Mouse (Mus musculus): ENCODE measurements around the gene Ppp1r1c.

Gene Ppp1r1c

GRCm38 (mm10) chr2:79707575-79707974, at the start of gene Ppp1r1c:
TSS of gene Ppp1r1c (plus strand) at chr2:79707780.
- no peak for DNase-seq (ENCODE audit: extremely low read depth, low read depth, low spot score)

DNA sequence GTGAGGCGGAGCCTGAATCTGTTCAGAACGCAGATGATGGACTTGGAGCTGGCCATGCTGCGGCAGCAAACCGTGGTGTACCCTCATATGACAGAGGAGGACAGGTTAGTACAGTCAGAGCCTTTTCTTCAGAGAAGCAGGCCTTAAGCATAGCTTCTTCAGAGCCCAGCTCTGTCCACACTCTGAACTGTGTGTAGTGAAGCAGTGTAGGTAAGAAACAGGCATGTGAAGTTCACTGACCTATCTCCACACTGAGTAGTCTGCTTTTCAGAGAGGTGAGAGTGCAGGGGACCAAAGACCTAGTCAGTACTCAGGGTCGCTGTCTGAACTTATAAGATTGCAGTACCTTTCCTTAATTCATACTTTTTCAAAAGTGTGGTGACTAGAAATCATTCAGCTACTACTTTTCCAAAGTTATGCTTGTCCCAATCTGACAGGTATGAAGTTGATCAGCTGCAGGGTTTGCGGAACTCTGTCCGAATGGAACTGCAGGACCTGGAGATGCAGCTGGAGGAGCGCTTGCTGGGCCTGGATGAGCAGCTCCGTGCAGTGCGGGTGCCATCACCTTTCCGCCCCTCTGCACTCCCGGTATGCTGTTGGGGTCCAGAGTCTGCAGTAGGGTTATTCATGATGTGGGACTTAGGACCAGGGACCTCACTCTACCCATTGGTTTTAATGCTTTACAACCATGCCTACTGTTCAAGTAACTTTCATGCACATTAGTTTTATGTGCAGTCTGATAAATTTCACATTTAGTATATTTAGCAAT, 47.0 kb upstream of the Ppp1r1c start:
- DNase-seq (ENCODE audit: extremely low read depth, low read depth, low spot score), result no peak

DNA sequence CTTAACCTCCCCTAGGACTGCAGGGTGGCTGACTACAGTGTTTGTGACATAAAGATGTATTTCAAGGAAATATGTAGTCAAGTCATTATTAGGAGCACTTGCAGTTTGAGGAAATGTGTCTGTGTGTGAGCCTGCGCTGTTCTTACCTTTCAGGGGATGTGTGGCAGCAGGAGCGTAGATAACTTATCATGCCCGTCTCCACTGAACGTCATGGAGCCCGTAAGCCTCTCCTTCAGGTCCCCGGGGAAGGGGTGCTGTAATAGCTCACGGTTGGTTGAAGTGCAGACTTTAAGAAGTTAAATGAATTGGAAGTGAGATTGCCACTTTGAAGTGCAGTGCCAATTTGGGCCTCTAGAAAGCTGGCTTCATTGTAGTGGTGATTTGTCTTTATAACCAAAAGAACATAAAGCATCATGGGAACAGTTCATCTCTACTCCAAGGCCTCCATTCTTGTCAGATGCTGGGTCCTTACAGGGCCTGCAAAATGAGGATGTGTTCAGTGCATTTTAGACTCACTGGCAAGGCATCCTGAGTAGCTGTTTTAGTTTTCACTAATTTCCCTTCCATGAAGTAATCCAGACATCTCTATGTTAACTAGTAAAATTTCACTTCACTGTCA, 46.0 kb upstream of the Ppp1r1c start:
- no peak for DNase-seq (ENCODE audit: extremely low read depth, low read depth, low spot score)

DNA sequence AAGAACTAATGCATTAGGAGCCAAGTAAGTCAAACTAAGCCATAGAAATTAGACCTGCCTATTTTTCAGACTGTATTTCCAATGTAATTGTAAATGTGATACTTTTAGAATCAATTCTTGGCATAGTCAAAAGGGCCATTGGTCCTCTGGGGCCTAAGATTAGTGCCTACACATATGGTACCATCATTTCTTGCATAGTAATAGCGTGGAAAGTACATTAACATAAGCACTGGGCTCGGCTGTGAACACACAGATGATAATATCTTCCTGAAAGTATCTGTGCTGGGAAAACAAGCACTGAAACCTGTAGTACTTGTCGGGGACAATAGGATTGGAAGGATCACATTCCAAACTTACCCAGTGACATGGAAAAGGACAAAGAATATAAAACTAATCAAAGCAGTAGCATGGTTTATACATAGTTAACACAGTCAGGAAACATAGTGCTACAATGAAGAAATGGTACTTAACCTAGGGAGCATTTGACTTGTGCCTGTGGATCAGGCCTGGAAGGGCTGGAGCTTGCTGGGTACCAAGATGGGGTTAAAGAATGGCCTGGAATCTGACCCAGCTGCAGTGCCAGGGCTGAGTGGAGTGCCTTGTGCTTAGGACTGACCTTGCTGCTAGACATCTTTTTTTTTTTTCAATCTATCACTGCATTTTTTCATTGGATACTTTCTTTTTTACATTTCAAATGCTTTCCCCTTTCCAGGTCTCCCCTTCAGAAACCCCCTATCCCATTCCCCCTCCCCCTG, 42.9 kb upstream of the Ppp1r1c start:
- no peak for DNase-seq (ENCODE audit: extremely low read depth, low read depth, low spot score)

DNA sequence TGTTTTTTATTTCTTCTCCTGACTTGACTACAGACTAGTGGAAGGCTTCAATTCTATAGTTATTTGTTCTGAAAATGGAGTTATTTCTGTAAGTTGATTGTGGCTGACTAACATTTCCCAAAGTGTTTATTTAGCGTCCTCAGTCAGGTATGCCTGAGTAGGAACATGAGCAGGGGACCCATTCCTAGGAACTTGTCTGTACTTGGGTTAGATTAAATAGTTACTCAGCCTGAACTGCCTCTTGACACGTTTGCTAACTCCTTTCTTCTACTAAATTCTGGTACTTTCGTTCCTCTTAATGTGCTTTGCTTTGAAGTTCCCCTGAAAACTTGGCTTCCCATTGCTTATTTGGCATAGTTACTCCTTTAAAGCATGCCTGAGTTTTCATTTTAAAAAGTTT, 42.1 kb upstream of the Ppp1r1c start:
- no peak for DNase-seq (ENCODE audit: extremely low read depth, low read depth, low spot score)

DNA sequence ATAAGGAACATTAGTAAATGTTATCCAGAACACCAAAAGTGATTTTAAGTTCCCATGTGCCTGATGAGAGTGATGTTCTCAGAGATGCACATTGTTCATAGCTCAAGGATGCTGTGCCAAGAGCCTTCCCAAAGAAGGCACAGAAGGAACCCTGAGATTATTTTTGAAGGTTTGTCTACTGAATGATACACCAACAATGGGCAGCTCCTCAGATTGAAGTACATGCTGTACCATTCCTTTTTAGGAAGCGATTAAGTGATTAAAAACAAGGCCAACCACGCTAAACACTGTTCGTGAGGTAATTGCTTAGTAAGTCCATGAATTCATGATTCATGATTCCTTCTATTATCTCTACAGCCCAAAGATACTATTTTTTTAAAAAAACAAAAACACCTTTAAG, 32.3 kb upstream of the Ppp1r1c start:
- no peak for DNase-seq (ENCODE audit: extremely low read depth, low read depth, low spot score)

DNA sequence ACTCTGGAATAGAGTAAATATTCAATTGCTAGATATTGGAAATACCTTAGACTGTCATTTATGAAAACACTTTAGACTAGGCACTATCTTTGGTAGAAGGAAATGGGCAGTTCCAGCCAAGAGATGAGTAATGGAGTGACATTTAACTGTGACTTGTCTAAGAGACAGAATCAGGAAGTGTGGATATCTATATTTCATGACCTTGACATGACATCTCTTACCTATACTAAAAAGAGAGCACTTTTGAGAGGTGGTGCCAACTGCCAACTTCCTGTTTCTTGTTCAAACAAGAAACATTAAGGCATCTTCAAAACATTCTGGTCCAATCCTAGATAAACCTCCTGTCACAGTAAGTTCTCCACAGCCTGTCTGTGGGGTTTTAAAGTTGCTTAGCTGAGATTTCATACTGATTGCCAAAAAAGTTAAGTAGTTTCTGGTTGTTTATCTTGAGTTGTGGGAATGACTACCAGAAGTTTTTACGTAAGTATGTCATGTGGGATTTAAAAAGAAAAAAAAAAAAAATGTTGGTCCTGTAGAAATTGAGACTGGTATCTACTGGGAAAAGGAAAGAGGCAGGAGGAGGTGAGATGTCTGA, 29.8 kb upstream of the Ppp1r1c start:
- DNase-seq (ENCODE audit: extremely low read depth, low read depth, low spot score), result no peak

GRCm38 (mm10) chr2:79681672-79682071, 25.9 kb upstream of the Ppp1r1c start:
- no peak for DNase-seq (ENCODE audit: extremely low read depth, low read depth, low spot score)

DNA sequence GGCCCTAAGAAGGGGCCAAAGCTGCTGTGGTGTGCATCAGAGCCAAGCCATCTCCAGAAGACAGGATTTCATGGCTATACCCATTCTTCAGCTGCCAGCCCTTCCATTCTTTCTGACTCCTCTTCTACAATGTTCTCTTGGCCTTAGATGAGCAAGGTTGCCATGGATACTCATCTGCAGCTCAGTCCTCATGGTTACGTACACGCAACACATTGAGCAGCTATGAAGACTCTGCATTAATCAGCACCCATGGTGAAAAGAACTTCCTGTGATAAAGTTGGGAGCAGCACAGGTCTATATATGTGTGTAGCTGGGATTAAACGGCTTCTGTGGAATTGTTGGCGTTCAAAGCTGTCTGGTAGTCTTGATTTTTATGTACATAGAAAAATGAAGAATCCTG, 24.3 kb upstream of the Ppp1r1c start:
- no peak for DNase-seq (ENCODE audit: extremely low read depth, low read depth, low spot score)

DNA sequence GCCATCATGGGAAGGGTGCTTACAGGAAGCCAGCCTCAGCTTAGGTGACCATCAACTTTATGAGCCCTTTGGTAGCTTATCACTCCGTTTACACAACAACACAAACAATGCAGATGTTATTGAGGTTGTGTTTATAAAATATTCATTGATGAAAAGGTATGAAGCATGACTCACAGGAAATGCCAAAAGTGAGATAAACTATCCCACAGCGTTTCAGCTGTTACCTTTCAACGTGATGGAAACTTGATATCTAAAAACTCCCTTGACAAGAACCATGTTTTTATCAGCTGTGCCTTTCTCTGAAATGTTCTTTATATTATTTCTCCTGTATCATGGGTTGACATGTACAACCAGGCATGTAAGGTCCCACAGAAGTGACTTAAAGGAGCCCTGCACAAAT, 16.7 kb upstream of the Ppp1r1c start:
- no peak for DNase-seq (ENCODE audit: extremely low read depth, low read depth, low spot score)

GRCm38 (mm10) chr2:79695190-79695589, 12.4 kb upstream of the Ppp1r1c start:
- no peak for DNase-seq (ENCODE audit: extremely low read depth, low read depth, low spot score)

- no peak for DNase-seq (ENCODE audit: extremely low read depth, low read depth, low spot score)
These were observed 11.6 kb upstream of the Ppp1r1c start for GRCm38 (mm10) chr2:79695939-79696338.

DNA sequence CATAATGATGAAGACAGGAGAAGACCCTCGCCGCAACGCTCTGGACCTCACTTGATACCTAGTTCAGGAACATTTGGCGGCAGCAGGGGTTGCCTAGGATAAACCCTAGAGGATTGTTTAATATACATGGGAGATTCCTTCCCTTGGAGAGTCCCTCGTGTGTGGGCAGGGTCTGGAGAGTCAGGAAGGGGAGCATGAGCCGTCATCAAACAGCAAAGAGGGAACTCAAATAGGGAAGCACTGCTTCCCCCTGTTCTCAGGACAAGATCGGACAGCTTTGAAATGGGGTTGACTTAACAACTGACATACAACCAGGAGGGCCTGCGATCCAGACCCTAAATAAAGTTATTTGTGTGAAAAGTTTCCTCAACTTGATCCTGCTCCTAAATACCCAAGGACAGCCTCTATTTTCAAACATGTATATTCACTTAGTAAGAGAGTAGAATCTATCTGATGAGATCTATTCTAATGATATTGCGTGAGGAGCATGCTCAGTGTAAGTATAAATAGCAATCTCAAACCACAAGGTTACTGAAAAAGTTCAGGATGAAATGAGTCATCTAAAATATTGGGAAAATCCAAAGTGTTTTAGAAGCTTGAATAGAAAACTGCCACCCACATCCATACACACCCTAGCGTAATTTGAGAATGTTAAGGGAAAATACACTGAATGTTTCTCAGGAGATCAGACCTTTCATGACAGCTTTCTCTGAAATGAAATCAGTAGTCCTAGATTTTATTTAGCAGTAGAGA, 10.9 kb upstream of the Ppp1r1c start:
- no peak for DNase-seq (ENCODE audit: extremely low read depth, low read depth, low spot score)

- DNase-seq (ENCODE audit: extremely low read depth, low read depth, low spot score), result no peak
These were observed 9.4 kb upstream of the Ppp1r1c start for GRCm38 (mm10) chr2:79698166-79698565.

DNA sequence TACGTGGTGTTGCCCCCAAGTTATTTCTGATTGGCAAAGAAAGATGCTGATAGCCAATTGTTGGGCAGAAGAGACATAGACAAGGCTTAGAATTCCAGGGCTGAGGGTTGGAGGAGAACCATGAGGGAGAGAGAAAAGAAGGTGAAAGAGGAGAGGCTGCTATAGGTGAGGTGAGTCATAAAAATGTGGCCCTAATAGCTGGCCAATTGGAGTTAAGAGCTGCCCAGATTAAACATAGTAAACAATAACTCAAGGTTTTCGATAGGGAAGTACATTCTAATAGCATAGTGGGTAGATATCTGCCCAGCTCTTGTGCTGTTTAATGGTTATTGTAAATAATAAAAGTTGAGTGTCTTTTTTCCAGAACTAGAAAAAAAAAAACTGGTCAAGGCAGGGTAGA, 2.8 kb upstream of the Ppp1r1c start:
- DNase-seq (ENCODE audit: extremely low read depth, low read depth, low spot score), result no peak

DNA sequence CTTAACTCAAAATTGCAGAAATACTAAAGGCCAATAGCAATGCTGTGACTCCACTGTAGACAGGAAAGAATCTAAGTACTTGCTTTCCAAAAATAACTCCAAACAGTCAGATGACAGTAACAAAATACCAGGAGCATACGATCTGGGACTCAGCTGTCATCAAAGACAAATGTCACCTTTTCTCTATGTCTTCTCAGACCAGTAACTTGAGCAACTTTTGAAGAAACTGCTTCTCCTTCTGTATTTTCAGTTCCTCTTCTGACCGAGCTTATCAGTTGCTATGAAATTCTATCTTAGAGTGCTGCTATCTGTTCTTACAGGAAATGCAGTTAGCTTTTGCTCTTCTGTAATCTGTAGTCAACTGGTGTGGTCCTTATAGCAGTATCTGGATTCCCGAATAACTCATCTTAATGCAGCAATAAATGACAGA, 6.1 kb downstream of the Ppp1r1c start:
- no peak for DNase-seq (ENCODE audit: extremely low read depth, low read depth, low spot score)

- no peak for DNase-seq (ENCODE audit: extremely low read depth, low read depth, low spot score)
These were observed 7.2 kb downstream of the Ppp1r1c start for GRCm38 (mm10) chr2:79714745-79715144.

DNA sequence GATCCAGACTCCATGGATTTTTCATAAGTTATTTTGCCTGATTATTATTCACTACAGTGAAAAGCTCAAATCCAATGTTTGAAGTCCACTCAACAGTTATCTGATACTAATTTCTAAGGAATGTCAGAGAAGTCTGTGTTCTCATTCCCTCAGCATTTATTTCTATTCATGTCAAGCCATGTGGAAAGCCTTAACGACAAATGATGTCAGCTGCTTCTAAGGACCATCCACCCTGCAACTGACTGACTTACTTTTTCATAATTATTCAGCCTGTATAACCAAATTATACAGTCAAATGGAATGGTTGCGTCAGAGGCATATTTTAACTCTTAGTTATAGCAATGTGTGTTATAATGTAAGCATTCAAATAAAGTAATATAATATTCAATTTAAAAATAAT, 8.3 kb downstream of the Ppp1r1c start:
- DNase-seq (ENCODE audit: extremely low read depth, low read depth, low spot score), result no peak

DNA sequence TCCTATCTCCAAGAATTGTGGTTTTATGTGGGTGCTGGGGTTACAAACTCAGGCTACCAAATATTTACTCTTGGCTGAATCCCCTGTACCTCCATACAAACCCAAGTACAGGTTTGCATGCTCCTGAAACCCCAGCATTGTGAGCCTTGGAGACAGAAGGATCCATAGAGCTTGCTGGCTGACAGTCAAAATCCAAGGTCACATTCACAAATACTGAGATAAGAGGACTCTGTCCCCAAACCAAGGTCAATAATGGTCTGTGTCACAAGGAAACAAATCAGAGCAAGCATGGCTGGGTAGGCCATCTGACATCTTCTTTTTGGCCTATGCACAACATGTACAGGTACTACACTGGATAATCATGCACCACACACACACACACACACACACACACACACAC, 10.3 kb downstream of the Ppp1r1c start:
- DNase-seq (ENCODE audit: extremely low read depth, low read depth, low spot score), result no peak

DNA sequence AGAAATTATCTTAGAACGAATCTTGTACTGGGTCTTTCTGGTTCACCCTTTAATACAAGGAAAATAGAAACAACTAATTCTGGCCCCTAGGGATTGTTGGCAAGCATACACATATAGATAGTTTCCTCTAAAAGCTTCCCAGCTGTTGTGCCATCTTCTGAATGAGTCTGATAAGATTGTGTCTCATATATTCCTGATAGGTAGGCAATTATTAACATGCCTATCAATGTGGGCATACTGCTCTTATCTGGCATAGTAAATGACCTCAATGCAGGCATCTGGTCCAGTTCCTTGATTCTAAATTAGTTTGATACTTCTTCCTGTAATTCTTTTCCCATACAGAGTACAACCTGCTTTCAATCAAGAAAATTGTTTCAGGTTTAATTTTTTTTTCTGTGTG, 14.8 kb downstream of the Ppp1r1c start:
- peak; percentile 31 for DNase-seq (ENCODE audit: extremely low read depth, low read depth, low spot score)

- DNase-seq (ENCODE audit: extremely low read depth, low read depth, low spot score), result no peak
These were observed 31.4 kb downstream of the Ppp1r1c start for GRCm38 (mm10) chr2:79738958-79739357.
